Mouse (Mus musculus): ENCODE measurements around the gene Cabp4. TPM values are rescaled to one million over a fixed set of nuclear protein-coding genes. Genes with fewer than 3 reads are reported as not detected.

The Cabp4 gene
- polyA plus RNA-seq, 1 experiment from 2014 or later = 0.06 TPM

- ATAC-seq = 0 out of 2 replicates have a peak, but pooled peaks have one; percentile 11
- Histone ChIP-seq H3K36me3 (no peaks in the 10 kb centered on the region), H3K9me3 (replicated peaks) (no peaks in the 10 kb centered on the region), H3K27me3 (replicated peaks) (peaks cover 19% of the 10 kb centered on the region), H3K27ac (no peak within 1 kb of the TSS), H3K9ac (no peak within 1 kb of the TSS), H3K4me2 (peak within 1 kb of the TSS; percentile 31), H3K4me1 (peaks cover 28% of the 10 kb centered on the region), H3K4me3 (no peak within 1 kb of the TSS)
- WGBS (ENCODE audit: insufficient replicate concordance) = 20% methylated on average over 11 of the region's 11 CpGs
Measured at GRCm38 (mm10) chr19:4175368-4175947, 31.6 kb upstream of the Cabp4 start, which contains the start of gene Carns1. TSS of gene Carns1 (minus strand) at chr19:4175479.

GRCm38 (mm10) chr19:4172925-4173324 lies 29.1 kb upstream of the Cabp4 start:
- Histone ChIP-seq H3K4me2 (no peak overlapping the region), H3K9me3 (replicated peaks) (no peaks in the 10 kb centered on the region), H3K9ac (no peak overlapping the region), H3K4me3 (no peak overlapping the region), H3K4me1 (peaks cover 47% of the 10 kb centered on the region), H3K36me3 (no peaks in the 10 kb centered on the region), H3K27me3 (replicated peaks) (peaks cover 19% of the 10 kb centered on the region), H3K27ac (no peak overlapping the region)
- WGBS (ENCODE audit: insufficient replicate concordance) = 69% methylated on average over 11 of the region's 11 CpGs
- ATAC-seq = no peak

GRCm38 (mm10) chr19:4171393-4172290 lies 27.8 kb upstream of the Cabp4 start:
- Histone ChIP-seq H3K4me1 (peaks cover 59% of the 10 kb centered on the region), H3K9ac (no peak overlapping the region), H3K4me2 (no peak overlapping the region), H3K36me3 (no peaks in the 10 kb centered on the region), H3K4me3 (no peak overlapping the region), H3K9me3 (replicated peaks) (no peaks in the 10 kb centered on the region), H3K27me3 (replicated peaks) (peaks cover 15% of the 10 kb centered on the region), H3K27ac (no peak overlapping the region)
- no peak for ATAC-seq
- WGBS (ENCODE audit: insufficient replicate concordance) = 56% methylated on average over 13 of the region's 13 CpGs

GRCm38 (mm10) chr19:4170723-4171392 lies 27.0 kb upstream of the Cabp4 start:
- peaks cover 59% of the 10 kb centered on the region for H3K4me1 ChIP-seq
- no peak overlapping the region for H3K27ac ChIP-seq
- no peak for ATAC-seq
- H3K9ac ChIP-seq = no peak overlapping the region
- H3K4me3 ChIP-seq = no peak overlapping the region
- H3K27me3 ChIP-seq (replicated peaks) = peaks cover 11% of the 10 kb centered on the region
- H3K36me3 ChIP-seq = no peaks in the 10 kb centered on the region
- WGBS (ENCODE audit: insufficient replicate concordance) = 79% methylated on average over 10 of the region's 10 CpGs
- H3K9me3 ChIP-seq (replicated peaks) = no peaks in the 10 kb centered on the region
- no peak overlapping the region for H3K4me2 ChIP-seq

GRCm38 (mm10) chr19:4169810-4170209 lies 26.0 kb upstream of the Cabp4 start:
- H3K36me3 ChIP-seq = no peaks in the 10 kb centered on the region
- ATAC-seq = peak; percentile 41
- whole genome bisulfite sequencing (ENCODE audit: insufficient replicate concordance) = 16% methylated on average over 27 of the region's 27 CpGs

DNA sequence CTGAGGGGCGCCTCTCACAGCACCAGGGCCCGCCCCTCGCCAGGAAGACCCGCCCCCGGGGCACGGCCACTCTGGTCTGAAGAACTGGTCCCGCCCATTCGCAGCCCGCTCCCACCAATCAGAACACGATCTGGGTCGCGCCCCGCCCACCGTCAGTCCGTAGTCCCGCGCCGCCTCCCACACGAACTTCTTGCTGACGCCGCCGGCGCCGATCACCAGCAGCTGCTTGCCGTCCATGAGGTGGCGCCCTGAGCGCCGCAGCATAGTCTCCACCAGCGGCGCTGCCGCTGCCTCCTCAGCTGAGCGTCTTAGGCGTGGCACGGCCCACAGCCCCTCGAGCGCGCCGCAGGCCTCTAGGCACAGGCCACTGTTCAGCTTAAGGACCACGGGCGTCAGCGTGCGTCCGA lies 25.5 kb upstream of the Cabp4 start:
- Histone ChIP-seq H3K27ac (peak overlapping the region; percentile 81), H3K9me3 (replicated peaks) (no peaks in the 10 kb centered on the region), H3K9ac (peak overlapping the region; percentile 82), H3K4me2 (peak overlapping the region; percentile 97), H3K27me3 (replicated peaks) (peaks cover 6% of the 10 kb centered on the region; the same call in 1 of the 2 replicates), H3K4me1 (peaks cover 61% of the 10 kb centered on the region), H3K4me3 (peak overlapping the region; percentile 62), H3K36me3 (no peaks in the 10 kb centered on the region)
- peak; percentile 94 for ATAC-seq
- 2% methylated on average over 43 of the region's 43 CpGs for WGBS (ENCODE audit: insufficient replicate concordance)

More at GRCm38 (mm10) chr19:4169810-4170209, 26.0 kb upstream of the Cabp4 start:
- Histone ChIP-seq H3K4me2 (peak overlapping the region; percentile 97), H3K27me3 (replicated peaks) (peaks cover 11% of the 10 kb centered on the region; the same call in 1 of the 2 replicates), H3K4me3 (peak overlapping the region; percentile 62), H3K9me3 (replicated peaks) (no peaks in the 10 kb centered on the region), H3K9ac (peak overlapping the region; percentile 82), H3K27ac (peak overlapping the region; percentile 81), H3K4me1 (peaks cover 57% of the 10 kb centered on the region)

GRCm38 (mm10) chr19:4166678-4167476 lies 23.0 kb upstream of the Cabp4 start:
- Histone ChIP-seq H3K9me3 (replicated peaks) (no peaks in the 10 kb centered on the region), H3K27me3 (replicated peaks) (no peaks in the 10 kb centered on the region; the same call in 1 of the 2 replicates), H3K27ac (no peak overlapping the region), H3K9ac (peak overlapping the region; percentile 12; the same call in 1 of the 2 replicates), H3K4me1 (peaks cover 76% of the 10 kb centered on the region), H3K4me3 (no peak overlapping the region), H3K4me2 (no peak overlapping the region; the same call in 1 of the 2 replicates), H3K36me3 (peaks cover 2% of the 10 kb centered on the region)
- no peak for ATAC-seq
- WGBS (ENCODE audit: insufficient replicate concordance) = 68% methylated on average over 9 of the region's 9 CpGs

DNA sequence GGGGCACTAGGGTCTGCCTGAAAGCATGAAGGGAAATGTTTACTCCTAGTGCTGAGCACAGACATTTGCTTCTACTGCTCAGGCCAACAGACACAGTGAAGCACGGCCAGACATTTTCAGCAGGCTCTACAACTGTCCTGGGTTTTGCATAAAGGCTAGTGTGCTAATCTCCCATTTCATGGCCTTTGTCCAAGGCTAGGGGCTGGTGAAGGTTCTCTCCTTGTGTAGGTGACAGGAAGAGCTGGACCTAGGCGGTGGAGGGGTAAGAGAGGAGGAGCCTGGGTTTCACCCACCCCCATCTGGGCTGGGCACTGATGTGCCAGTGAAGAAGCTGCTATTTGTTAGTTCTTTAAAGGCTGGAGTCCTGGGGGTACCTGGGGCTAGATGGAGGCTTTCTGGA lies 20.9 kb upstream of the Cabp4 start:
- Histone ChIP-seq H3K36me3 (peaks cover 20% of the 10 kb centered on the region), H3K4me3 (no peak overlapping the region), H3K27me3 (replicated peaks) (no peaks in the 10 kb centered on the region), H3K27ac (peak overlapping the region; percentile 63; the same call in 1 of the 2 replicates), H3K4me1 (peaks cover 60% of the 10 kb centered on the region), H3K9ac (0 out of 2 replicates have a peak overlapping the region, but pooled peaks have one; percentile 32), H3K9me3 (replicated peaks) (no peaks in the 10 kb centered on the region), H3K4me2 (no peak overlapping the region)
- ATAC-seq = no peak
- WGBS (ENCODE audit: insufficient replicate concordance) = 67% methylated on average over 2 of the region's 2 CpGs

DNA sequence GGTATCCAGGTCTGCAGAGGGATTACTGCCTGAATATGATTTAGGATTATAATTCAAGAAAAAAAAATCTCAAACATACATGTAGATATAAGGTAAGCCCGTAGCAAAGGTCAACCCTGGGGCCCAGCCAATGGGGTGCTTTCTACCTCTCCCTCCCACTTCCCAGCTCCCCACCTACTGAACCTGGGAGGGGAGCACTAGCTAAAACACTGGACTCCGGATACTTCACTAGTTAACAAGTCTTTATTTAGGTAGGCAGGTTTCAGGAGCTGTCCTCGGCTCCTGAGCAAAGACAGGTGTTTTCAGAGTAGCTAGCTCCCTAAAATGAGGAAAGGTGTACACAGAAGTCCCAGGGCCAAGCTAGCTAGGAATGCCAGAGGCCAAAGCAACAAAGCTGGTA lies 20.3 kb upstream of the Cabp4 start:
- Histone ChIP-seq H3K36me3 (peaks cover 26% of the 10 kb centered on the region), H3K9me3 (replicated peaks) (no peaks in the 10 kb centered on the region), H3K4me2 (peak overlapping the region; percentile 92), H3K9ac (no peak overlapping the region), H3K27ac (peak overlapping the region; percentile 73), H3K27me3 (replicated peaks) (no peaks in the 10 kb centered on the region), H3K4me1 (peaks cover 57% of the 10 kb centered on the region), H3K4me3 (peak overlapping the region; percentile 76; the same call in 1 of the 2 replicates)
- no peak for ATAC-seq
- 80% methylated on average over 3 of the region's 3 CpGs for WGBS (ENCODE audit: insufficient replicate concordance)

- peak overlapping the region; percentile 92 for H3K4me2 ChIP-seq
- peak overlapping the region; percentile 73 for H3K27ac ChIP-seq
- H3K4me3 ChIP-seq = peak overlapping the region; percentile 76
- ATAC-seq = peak; percentile 25; the same call in 1 of the 2 replicates
- peaks cover 32% of the 10 kb centered on the region for H3K36me3 ChIP-seq
- WGBS (ENCODE audit: insufficient replicate concordance) = 28% methylated on average over 4 of the region's 4 CpGs
- H3K9ac ChIP-seq = peak overlapping the region; percentile 77
- H3K4me1 ChIP-seq = peaks cover 51% of the 10 kb centered on the region
- H3K9me3 ChIP-seq (replicated peaks) = no peaks in the 10 kb centered on the region
- H3K27me3 ChIP-seq (replicated peaks) = no peaks in the 10 kb centered on the region
Measured at GRCm38 (mm10) chr19:4163543-4163887, 19.7 kb upstream of the Cabp4 start.

Measured in liver, embryonic 12.5 days (tissue).